Mouse (Mus musculus): ENCODE data around the gene Med23.

Med23 gene

DNA sequence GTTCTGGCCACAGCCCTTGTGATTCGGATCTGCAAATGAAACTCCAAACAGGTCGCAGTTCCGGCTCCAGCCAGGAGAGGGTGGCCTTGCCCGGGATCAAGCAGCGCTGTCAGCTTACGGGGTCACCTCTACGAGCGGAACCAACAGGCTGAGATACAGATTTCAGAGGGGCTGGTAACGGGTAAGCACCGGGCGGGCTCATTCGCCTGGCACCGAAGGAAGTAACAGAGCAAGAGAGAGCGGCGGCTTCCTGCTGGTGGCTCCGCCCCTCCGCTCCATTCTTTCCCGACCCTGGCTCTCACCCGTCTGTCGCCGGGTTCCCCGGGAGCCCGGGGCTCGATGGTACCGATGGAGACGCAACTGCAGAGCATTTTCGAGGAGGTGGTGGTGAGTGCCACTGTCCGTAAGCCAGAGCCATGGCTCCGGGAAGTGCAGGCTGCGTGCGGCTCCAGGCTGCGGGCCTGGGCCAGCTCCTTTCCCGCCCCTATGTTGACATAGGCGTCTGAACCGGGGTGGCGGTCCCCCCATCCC lies at the start of gene Med23:
Gene Med23 (plus strand): TSS at position 227 of the 531 bp plus-strand sequence.
- DNase-seq (ENCODE audit: low spot score in 2 of 2) = peak; percentile 96 to 98

DNA sequence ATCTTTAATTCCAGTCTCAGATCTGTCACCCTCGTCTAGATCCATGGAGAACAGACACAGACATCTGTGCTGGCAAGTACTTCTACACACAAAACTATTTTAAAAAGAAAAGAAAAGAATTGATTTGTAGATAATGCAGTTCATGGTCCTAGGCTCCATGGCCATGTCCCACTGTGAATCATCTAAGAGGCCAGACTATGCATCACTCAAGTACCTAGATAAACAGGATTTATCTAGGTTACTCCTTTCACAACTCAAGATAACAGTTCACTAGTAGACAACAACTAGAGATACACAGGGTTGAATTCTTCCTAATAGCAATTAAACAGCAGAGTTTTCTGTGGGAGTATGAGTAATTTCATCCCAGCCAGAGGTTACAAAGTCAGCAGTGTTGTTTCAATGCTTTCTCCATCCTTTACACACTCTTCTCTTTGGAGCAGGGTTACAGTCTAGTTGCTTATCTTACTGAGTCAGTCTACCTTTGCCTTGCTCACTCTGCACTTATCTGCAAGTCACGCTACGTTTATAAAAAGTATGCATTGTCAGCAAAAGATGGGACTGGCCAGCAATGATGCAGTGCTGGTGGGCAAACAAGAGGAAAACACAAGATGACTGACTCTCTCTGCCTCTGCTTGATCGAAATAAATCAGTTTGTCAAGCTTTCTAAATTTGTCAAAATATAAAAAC lies 47.7 kb upstream of the Med23 start:
- DNase-seq (ENCODE audit: low spot score in 2 of 2) = no peak

- DNase-seq (ENCODE audit: low spot score in 2 of 2) = no peak
Observed at GRCm38 (mm10) chr10:24822842-24823241, 46.9 kb upstream of the Med23 start.

DNA sequence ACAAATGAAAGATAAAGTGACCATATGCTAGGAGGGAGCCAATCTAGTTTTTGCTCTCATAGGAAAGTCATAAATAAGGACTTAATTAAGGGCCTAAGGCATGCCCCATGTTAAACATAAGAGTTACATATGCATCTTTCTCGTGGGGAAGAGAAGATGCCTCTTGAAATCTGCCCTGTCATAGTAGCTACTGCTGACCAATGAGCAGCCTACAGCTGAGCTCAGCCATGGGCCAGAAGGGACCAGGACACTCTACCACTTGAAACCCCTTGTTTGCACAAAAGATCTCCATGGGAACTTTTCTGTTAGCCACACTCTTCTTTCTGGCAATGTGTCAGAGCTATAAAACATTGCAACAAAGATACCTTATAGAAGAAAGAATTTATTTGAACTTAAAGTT lies 46.5 kb upstream of the Med23 start:
- no peak for DNase-seq (ENCODE audit: low spot score in 2 of 2)

GRCm38 (mm10) chr10:24823697-24824535 lies 45.9 kb upstream of the Med23 start:
- peak in 1 of 2 experiments; percentile 2 for DNase-seq (ENCODE audit: low spot score in 2 of 2)

- no peak for DNase-seq (ENCODE audit: low spot score in 2 of 2)
Observed at GRCm38 (mm10) chr10:24824621-24825020, 45.2 kb upstream of the Med23 start.

DNA sequence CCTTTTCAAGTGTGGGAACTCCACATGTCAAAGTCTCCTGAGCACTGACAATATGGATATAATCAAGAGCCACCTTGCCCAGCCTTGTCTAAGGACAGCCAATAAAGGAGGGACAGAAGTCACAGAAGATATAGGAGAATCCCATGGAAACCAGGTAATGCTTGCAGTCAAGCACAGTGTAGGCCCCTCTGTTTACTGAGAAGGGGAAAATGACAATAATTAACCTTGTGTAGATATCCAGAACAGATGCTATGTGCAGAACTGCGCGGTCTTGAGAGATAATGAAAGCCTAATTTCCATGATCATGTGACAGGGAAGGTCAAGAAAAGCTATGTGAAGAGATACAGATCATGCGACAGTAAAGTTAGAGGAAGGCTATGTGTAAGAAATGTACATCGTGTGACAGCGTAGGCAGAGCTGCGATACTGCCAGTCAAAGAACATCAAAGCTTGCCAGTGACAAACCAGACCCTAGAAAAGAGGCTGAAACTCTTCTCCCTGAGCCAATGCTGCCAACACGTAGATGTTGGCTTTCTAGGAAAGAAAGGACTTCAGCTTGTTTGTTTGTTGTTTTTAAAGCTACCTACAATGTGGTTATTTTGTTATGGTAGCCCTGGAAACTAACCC lies 44.2 kb upstream of the Med23 start:
- DNase-seq (ENCODE audit: low spot score in 2 of 2) = no peak

GRCm38 (mm10) chr10:24826130-24826529 lies 43.7 kb upstream of the Med23 start:
- no peak for DNase-seq (ENCODE audit: low spot score in 2 of 2)

GRCm38 (mm10) chr10:24828136-24828535 lies 41.6 kb upstream of the Med23 start:
- DNase-seq (ENCODE audit: low spot score in 2 of 2) = no peak

- DNase-seq (ENCODE audit: low spot score in 2 of 2) = no peak
Observed at GRCm38 (mm10) chr10:24830448-24830847, 39.3 kb upstream of the Med23 start.

- DNase-seq (ENCODE audit: low spot score in 2 of 2) = no peak
Observed at GRCm38 (mm10) chr10:24831377-24832095, 38.2 kb upstream of the Med23 start.

GRCm38 (mm10) chr10:24832306-24832705 lies 37.5 kb upstream of the Med23 start:
- no peak for DNase-seq (ENCODE audit: low spot score in 2 of 2)

DNA sequence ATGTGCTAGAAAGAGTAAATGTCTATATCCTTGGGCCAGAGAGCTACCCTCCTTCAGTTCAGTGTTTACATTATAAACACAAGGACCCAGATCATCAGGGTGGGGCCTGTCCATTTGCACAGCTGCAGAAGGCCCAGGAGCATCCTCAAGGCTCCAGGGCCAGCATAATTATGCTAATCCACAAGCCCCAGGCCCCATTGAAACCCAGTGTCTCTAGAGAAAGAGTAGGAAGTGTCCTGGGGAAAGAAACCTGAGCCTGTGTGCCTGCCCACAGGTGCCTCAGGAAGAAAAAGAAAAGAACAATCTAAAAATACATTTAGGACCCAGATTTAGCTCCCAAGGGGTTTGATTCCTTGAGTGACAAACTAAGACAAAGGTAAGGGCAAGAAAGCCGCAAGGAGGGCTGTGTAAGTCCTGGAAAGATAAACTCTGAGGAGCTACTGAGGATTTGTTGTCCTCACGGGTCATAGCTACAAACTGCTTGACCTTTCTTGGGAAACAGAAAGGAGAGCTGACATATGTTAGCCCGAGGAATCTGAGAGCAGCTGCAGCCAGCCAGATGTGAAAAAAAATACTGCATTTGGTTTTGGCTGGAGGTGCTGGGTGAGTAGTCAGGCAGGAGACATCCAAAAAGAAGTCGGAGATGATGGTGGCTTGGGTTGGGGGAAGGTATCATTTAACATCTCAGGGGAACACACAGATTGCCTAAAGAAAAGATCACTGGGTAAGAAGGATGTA lies 35.0 kb upstream of the Med23 start:
- DNase-seq (ENCODE audit: low spot score in 2 of 2) = no peak

GRCm38 (mm10) chr10:24835702-24836342 lies 34.0 kb upstream of the Med23 start:
- DNase-seq (ENCODE audit: low spot score in 2 of 2) = no peak

DNA sequence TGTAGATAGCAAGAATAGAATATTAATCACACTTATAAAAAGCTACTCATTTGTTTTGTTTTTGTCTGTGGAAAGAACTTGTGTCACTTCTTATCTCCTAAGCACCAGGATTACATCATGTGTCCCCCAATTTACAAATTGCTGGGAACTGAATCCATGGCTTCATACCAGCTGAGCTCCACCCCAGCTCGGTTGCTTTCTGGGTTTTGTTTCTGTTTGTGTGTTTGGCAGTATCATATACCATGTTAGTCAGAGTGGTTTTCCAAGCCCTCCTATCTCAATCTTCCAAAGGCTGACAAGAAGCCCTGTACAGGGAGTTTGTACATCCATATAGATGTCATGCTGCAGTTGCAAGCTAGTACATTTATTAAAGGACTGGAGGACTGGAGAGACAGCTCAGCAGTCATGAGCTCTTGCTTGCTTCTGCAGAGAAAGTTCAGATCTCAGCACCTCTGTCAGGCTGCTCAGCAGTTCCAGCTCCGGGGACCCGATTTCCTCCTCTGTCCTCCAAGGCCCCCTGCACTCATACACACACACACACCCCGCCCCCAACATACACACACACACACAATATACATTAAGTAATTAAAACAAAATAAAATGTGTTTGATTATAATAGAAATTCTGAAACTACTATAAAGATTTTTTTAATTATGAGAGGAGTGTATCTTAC lies 33.3 kb upstream of the Med23 start:
- no peak for DNase-seq (ENCODE audit: low spot score in 2 of 2)

DNA sequence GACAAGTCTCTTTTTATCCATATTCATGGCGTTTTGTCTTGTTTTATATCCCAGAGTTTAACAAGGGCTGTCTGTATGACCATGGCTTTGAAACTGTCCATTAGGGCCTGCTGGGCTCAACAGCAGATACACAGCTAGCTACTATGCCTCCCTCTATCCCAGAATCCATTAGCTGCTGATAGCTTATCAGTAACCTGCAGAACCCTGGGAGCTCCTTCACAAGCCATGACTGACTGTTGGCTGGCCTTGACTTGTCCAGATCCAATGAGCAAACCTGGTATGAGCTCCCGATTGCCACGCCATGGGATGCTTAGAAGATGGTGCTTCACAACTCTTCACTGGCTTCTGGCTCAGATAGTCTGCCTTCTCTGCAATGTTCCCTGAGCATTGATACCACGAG lies 29.0 kb upstream of the Med23 start:
- DNase-seq (ENCODE audit: low spot score in 2 of 2) = no peak

DNA sequence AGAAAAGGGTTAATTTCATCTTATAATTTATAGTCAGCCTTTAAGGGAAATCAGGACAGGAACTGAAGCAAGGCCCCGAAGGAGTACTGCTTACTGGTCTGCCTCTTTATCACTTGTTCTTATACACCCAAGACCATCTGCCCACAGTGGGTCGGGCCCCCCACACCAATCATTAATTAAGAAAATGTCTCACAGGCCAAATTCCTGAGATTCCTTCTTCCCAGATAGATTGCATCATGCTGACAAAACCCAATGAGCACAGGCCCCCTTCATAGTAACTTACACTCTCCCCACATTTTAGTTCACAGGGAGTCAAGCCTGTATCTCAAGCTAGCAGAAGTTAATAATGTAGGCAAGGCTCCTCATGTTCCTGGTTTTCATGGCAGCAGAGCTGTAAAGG lies 27.8 kb upstream of the Med23 start:
- DNase-seq (ENCODE audit: low spot score in 2 of 2) = no peak

DNA sequence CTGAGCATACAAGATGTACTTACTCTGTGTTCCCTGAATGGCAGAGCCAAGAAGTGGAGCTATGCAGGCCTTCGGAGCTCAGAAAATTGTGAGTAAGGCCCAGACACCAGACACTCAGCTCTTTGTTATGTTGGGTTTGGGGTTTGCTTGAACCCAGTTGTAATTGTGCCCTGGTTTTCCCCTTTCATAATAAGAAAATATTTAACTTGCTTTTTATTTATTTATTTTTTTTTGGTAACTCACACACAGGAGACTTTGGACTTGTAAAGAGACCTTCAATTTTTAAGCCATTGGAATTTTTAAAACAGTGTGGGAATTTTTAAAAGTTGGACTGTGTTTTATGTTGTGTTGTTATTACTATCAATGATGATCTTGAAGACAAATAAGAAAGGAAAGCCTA lies 27.1 kb upstream of the Med23 start, which contains the start of gene Enpp3:
Gene Enpp3 (minus strand): TSS at position 148 of the 400 bp plus-strand sequence.
- no peak for DNase-seq (ENCODE audit: low spot score in 2 of 2)

- DNase-seq (ENCODE audit: low spot score in 2 of 2) = no peak
Observed at GRCm38 (mm10) chr10:24863146-24863545, 6.6 kb upstream of the Med23 start.

GRCm38 (mm10) chr10:24864434-24864833 lies 5.4 kb upstream of the Med23 start:
- DNase-seq (ENCODE audit: low spot score in 2 of 2) = peak in 1 of 2 experiments; percentile 12

Measured in natural killer cell, adult 2 months (primary cell).